ENCODE assay signal across 35 mouse cellular contexts in the genomic region with DNA sequence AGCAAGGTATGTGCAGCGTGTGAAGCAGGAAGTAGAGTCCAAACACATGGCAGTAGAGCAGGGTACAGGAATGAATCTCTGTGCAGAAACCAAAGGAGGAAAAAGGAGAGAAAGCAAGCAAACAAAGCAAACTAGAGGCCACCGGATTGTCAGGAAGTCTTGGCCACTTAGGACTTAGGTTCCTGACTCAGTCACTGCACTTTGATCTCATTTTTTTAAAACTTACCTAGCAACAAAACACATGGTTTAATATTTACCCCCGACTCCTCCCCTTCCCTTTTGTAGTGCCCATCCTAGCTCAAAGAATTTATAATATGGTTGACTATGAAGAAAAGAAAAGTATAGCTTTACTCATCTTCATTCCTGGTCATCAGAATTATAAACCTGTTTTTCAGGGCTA. TPM values are rescaled to one million over a fixed set of nuclear protein-coding genes. Genes with fewer than 3 reads are reported as not detected.
DNase-seq lines count a peak whose midpoint lies in the region; ATAC-seq and TF ChIP-seq lines count a peak whose summit lies in the region.
"Had no signal": no experiment of that assay in that cellular context is flagged by ENCODE, and none has a peak within 500 bp of the region (broad histone marks: within the 10 kb centered on the region; RNA-seq: fewer than 3 reads in every experiment).

No protein-coding gene starts in this region.

- no peak for TF ChIP-seq EP300 in stomach, postnatal 0 days (optimal IDR thresholded peaks at IDR 0.05)

- 84% methylated on average over 3 of the region's 3 CpGs for WGBS in kidney, embryonic 16.5 days
- WGBS in intestine, embryonic 15.5 days = 61% methylated on average over 3 of the region's 3 CpGs
- WGBS in intestine, postnatal 0 days = 50% methylated on average over 3 of the region's 3 CpGs
- 64% methylated on average over 3 of the region's 3 CpGs for WGBS in stomach, postnatal 0 days

- no peak for ATAC-seq in kidney, embryonic 16.5 days (ENCODE audit: low FRiP score, low TSS enrichment)
- peak; percentile 93 for ATAC-seq in intestine, embryonic 15.5 days
- peak; percentile 93 for ATAC-seq in intestine, postnatal 0 days
- ATAC-seq in stomach, postnatal 0 days (ENCODE audit: low FRiP score, low TSS enrichment) = peak; percentile 77
- ATAC-seq: CD4-positive, CD25-positive, alpha-beta regulatory T cell, adult 4 months; forebrain, embryonic 13.5 days; inflammation-experienced regulatory T-cells, adult 6 months; midbrain, embryonic 13.5 days had no signal

- no peaks in the 10 kb centered on the region for H3K36me3 ChIP-seq in kidney, embryonic 16.5 days (ENCODE audit: insufficient read depth, low read length)
- no peaks in the 10 kb centered on the region for H3K36me3 ChIP-seq in intestine, embryonic 15.5 days
- H3K36me3 ChIP-seq in intestine, postnatal 0 days (ENCODE audit: control insufficient read depth, insufficient read depth) = no peaks in the 10 kb centered on the region
- no peaks in the 10 kb centered on the region for H3K36me3 ChIP-seq in stomach, postnatal 0 days (ENCODE audit: control insufficient read depth, insufficient read depth, low read length)
- H3K36me3 ChIP-seq: hindbrain, embryonic 10.5 days; hindbrain, embryonic 15.5 days; liver, embryonic 15.5 days; lung, embryonic 15.5 days; midbrain, embryonic 13.5 days; stomach, embryonic 15.5 days had no signal

- no peaks in the 10 kb centered on the region for H3K4me1 ChIP-seq in kidney, embryonic 16.5 days (ENCODE audit: insufficient read depth, low read length)
- H3K4me1 ChIP-seq in intestine, embryonic 15.5 days (replicated peaks) = no peaks in the 10 kb centered on the region
- peaks cover 3% of the 10 kb centered on the region; the same call in 1 of the 2 replicates for H3K4me1 ChIP-seq in intestine, postnatal 0 days (replicated peaks; ENCODE audit: control insufficient read depth, insufficient read depth, low read length)
- H3K4me1 ChIP-seq in stomach, postnatal 0 days (replicated peaks; ENCODE audit: control insufficient read depth, insufficient read depth) = no peaks in the 10 kb centered on the region
- H3K4me1 ChIP-seq: forebrain, embryonic 13.5 days; hindbrain, embryonic 10.5 days; hindbrain, embryonic 15.5 days; liver, embryonic 15.5 days; lung, embryonic 15.5 days; midbrain, embryonic 13.5 days; stomach, embryonic 15.5 days had no signal

- no peaks in the 10 kb centered on the region for H3K9me3 ChIP-seq in kidney, embryonic 16.5 days (ENCODE audit: low read length)
- no peaks in the 10 kb centered on the region for H3K9me3 ChIP-seq in intestine, embryonic 15.5 days
- H3K9me3 ChIP-seq in intestine, postnatal 0 days (ENCODE audit: control insufficient read depth) = no peaks in the 10 kb centered on the region
- no peaks in the 10 kb centered on the region for H3K9me3 ChIP-seq in stomach, postnatal 0 days (ENCODE audit: control insufficient read depth, low read length)
- H3K9me3 ChIP-seq: forebrain, embryonic 13.5 days; hindbrain, embryonic 10.5 days; hindbrain, embryonic 15.5 days; liver, embryonic 15.5 days; lung, embryonic 15.5 days; megakaryocyte, embryonic 14.5 days; midbrain, embryonic 13.5 days; stomach, embryonic 15.5 days had no signal

- TF ChIP-seq CTCF in intestine, postnatal 0 days (IDR thresholded peaks at IDR 0.05; ENCODE audit: low read depth) = no peak
- no peak for TF ChIP-seq CTCF in stomach, postnatal 0 days (IDR thresholded peaks at IDR 0.05; ENCODE audit: low read depth)

- H3K4me3 ChIP-seq in kidney, embryonic 16.5 days (ENCODE audit: low read length) = no peak overlapping the region
- H3K4me3 ChIP-seq in intestine, embryonic 15.5 days (replicated peaks) = no peak overlapping the region
- H3K4me3 ChIP-seq in intestine, postnatal 0 days (ENCODE audit: low read depth, low read length) = no peak overlapping the region
- no peak overlapping the region for H3K4me3 ChIP-seq in stomach, postnatal 0 days (ENCODE audit: low read depth, low read length)
- H3K4me3 ChIP-seq: forebrain, embryonic 13.5 days; hindbrain, embryonic 10.5 days; hindbrain, embryonic 15.5 days; liver, embryonic 15.5 days; lung, embryonic 15.5 days; megakaryocyte, embryonic 14.5 days; midbrain, embryonic 13.5 days; stomach, embryonic 15.5 days had no signal

- no peak overlapping the region for H3K27ac ChIP-seq in kidney, embryonic 16.5 days (ENCODE audit: low read length)
- H3K27ac ChIP-seq in intestine, embryonic 15.5 days = no peak overlapping the region
- peak overlapping the region; percentile 50; the same call in 1 of the 2 replicates for H3K27ac ChIP-seq in intestine, postnatal 0 days (ENCODE audit: low read depth, low read length)
- no peak overlapping the region for H3K27ac ChIP-seq in stomach, postnatal 0 days (replicated peaks)
- H3K27ac ChIP-seq: forebrain, embryonic 13.5 days; hindbrain, embryonic 10.5 days; hindbrain, embryonic 15.5 days; liver, embryonic 15.5 days; lung, embryonic 15.5 days; midbrain, embryonic 13.5 days; stomach, embryonic 15.5 days had no signal

- H3K4me2 ChIP-seq in kidney, embryonic 16.5 days (replicated peaks; ENCODE audit: low read depth, low read length) = no peak overlapping the region
- no peak overlapping the region for H3K4me2 ChIP-seq in intestine, embryonic 15.5 days (replicated peaks)
- no peak overlapping the region for H3K4me2 ChIP-seq in intestine, postnatal 0 days (replicated peaks; ENCODE audit: low read depth)
- no peak overlapping the region for H3K4me2 ChIP-seq in stomach, postnatal 0 days (replicated peaks; ENCODE audit: low read depth)
- H3K4me2 ChIP-seq: forebrain, embryonic 13.5 days; hindbrain, embryonic 15.5 days; liver, embryonic 15.5 days; lung, embryonic 15.5 days; midbrain, embryonic 13.5 days; stomach, embryonic 15.5 days had no signal

- DNase-seq in kidney, adult 8-10 months = peak; percentile 11 to 41
- no peak for DNase-seq in stomach, postnatal 0 days (ENCODE audit: low spot score)
- no peak for DNase-seq in adrenal gland, postnatal 4 days (ENCODE audit: low spot score in 2 of 2)
- no peak for DNase-seq in left cerebral cortex, postnatal 14 days (ENCODE audit: low spot score in 2 of 2)
- DNase-seq: adrenal gland, postnatal 14 days; cerebellum, adult 18-20 months; cerebellum, postnatal 10 days; gastrocnemius, postnatal 10 days; heart, postnatal 14 days; kidney, postnatal 4 days; layer of hippocampus, postnatal 36 days; liver; lung, postnatal 36 days; retina, postnatal 1 day; right cerebral cortex, postnatal 14 days; thymus, adult 18-20 months; thymus, postnatal 25 days had no signal

- H3K9ac ChIP-seq in kidney, embryonic 16.5 days (replicated peaks; ENCODE audit: low read length) = no peak overlapping the region
- H3K9ac ChIP-seq in intestine, embryonic 15.5 days = no peak overlapping the region
- H3K9ac ChIP-seq in intestine, postnatal 0 days (ENCODE audit: low read depth, low read length) = no peak overlapping the region
- no peak overlapping the region for H3K9ac ChIP-seq in stomach, postnatal 0 days (ENCODE audit: low read length)
- H3K9ac ChIP-seq: forebrain, embryonic 13.5 days; hindbrain, embryonic 15.5 days; liver, embryonic 15.5 days; lung, embryonic 15.5 days; midbrain, embryonic 13.5 days; stomach, embryonic 15.5 days had no signal

- intact Hi-C loops in left cerebral cortex, postnatal 14 days (cut with DNase I) = no loop called here

- no peaks in the 10 kb centered on the region for H3K27me3 ChIP-seq in kidney, embryonic 16.5 days (ENCODE audit: insufficient read depth, low read length)
- H3K27me3 ChIP-seq in intestine, embryonic 15.5 days (replicated peaks) = no peaks in the 10 kb centered on the region
- no peaks in the 10 kb centered on the region for H3K27me3 ChIP-seq in intestine, postnatal 0 days (replicated peaks; ENCODE audit: control insufficient read depth, insufficient read depth, low read length)
- H3K27me3 ChIP-seq in stomach, postnatal 0 days (ENCODE audit: control insufficient read depth, insufficient read depth, low read length) = no peaks in the 10 kb centered on the region
- H3K27me3 ChIP-seq: forebrain, embryonic 13.5 days; hindbrain, embryonic 15.5 days; liver, embryonic 15.5 days; lung, embryonic 15.5 days; megakaryocyte, embryonic 14.5 days; midbrain, embryonic 13.5 days; stomach, embryonic 15.5 days had no signal

RNA-seq across cellular contexts. Expression of a gene that starts 15.2 kb away (rescaled TPM):
- 0.20 TPM in 1 of 2 replicates, not detected in the other for polyA plus RNA-seq in kidney, embryonic 16.5 days (2015; fragmentation: Nextera tagmentation; extraction: Ambion mirVana)
- polyA plus RNA-seq in intestine, embryonic 15.5 days (2015; fragmentation: Nextera tagmentation; extraction: Ambion mirVana) = 0.09 and 0.14 TPM in 2 replicates
- polyA plus RNA-seq in intestine, postnatal 0 days (2015; fragmentation: Nextera tagmentation; extraction: Ambion mirVana) = 0.38 and 0.75 TPM in 2 replicates
- polyA plus RNA-seq in stomach, postnatal 0 days (2015; fragmentation: Nextera tagmentation; extraction: Ambion mirVana) = 116 and 128 TPM in 2 replicates
- not detected for total RNA-seq in adrenal gland, postnatal 4 days (2021)
- total RNA-seq in left cerebral cortex, postnatal 14 days (2021) = not detected
- total RNA-seq: adrenal gland, postnatal 14 days; gastrocnemius, postnatal 10 days; granulocyte monocyte progenitor cell, adult 5-6 weeks; layer of hippocampus, postnatal 36 days had no signal
- polyA plus RNA-seq: CD4-positive, CD25-positive, alpha-beta regulatory T cell, adult 4 months; forebrain, embryonic 13.5 days; heart, embryonic 14.5 days; hindbrain, embryonic 10.5 days; inflammation-experienced regulatory T-cells, adult 6 months; limb, embryonic 11.5 days; liver, embryonic 15.5 days; neural tube, embryonic 14.5 days had no signal

RNA-seq across cellular contexts. Expression of a gene that starts 58.1 kb away (rescaled TPM):
- 0.10 TPM in 1 of 2 replicates, not detected in the other for polyA plus RNA-seq in kidney, embryonic 16.5 days (2015; fragmentation: Nextera tagmentation; extraction: Ambion mirVana)
- polyA plus RNA-seq in intestine, embryonic 15.5 days (2015; fragmentation: Nextera tagmentation; extraction: Ambion mirVana) = 0.08 TPM in 1 of 2 replicates, not detected in the other
- not detected in 2 replicates for polyA plus RNA-seq in intestine, postnatal 0 days (2015; fragmentation: Nextera tagmentation; extraction: Ambion mirVana)
- 460 and 511 TPM in 2 replicates for polyA plus RNA-seq in stomach, postnatal 0 days (2015; fragmentation: Nextera tagmentation; extraction: Ambion mirVana)
- total RNA-seq in adrenal gland, postnatal 4 days (2021) = not detected
- not detected for total RNA-seq in left cerebral cortex, postnatal 14 days (2021)
- total RNA-seq: adrenal gland, postnatal 14 days; heart, postnatal 14 days; layer of hippocampus, postnatal 36 days had no signal
- polyA plus RNA-seq: CD4-positive, CD25-positive, alpha-beta regulatory T cell, adult 4 months; cortical plate, adult 2 months; forebrain, embryonic 13.5 days; hindbrain, embryonic 10.5 days; inflammation-experienced regulatory T-cells, adult 6 months; limb, embryonic 11.5 days; liver, embryonic 15.5 days; midbrain, embryonic 13.5 days had no signal

Comparison
In these comparisons a context has a peak if more than half of its experiments do, and no peak if none do; other contexts are left out.
1. DNase-seq: peak in kidney, adult 8-10 months (2 of 2); none in stomach, postnatal 0 days (single experiment), adrenal gland, postnatal 4 days (0 of 2) and left cerebral cortex, postnatal 14 days (0 of 2).
2. RNA of a gene that starts 15.2 kb away (polyA plus RNA-seq): 116 to 128 TPM in stomach, postnatal 0 days; 0.38 to 0.75 TPM in intestine, postnatal 0 days, 0.20 TPM in kidney, embryonic 16.5 days and 0.09 to 0.14 TPM in intestine, embryonic 15.5 days; every median in the first group is over 10 times any median in the second.
3. RNA of a gene that starts 58.1 kb away (polyA plus RNA-seq): 460 to 511 TPM in stomach, postnatal 0 days; 0.10 TPM in kidney, embryonic 16.5 days, 0.08 TPM in intestine, embryonic 15.5 days and not detected in intestine, postnatal 0 days; every median in the first group is over 100 times any median in the second.